Mouse (Mus musculus) MEL (cell line): ENCODE results near the gene Pard3.

Experiments
- BHLHE40 ChIP-seq: IDR thresholded peaks from 2 replicates; pipeline ENCODE4 v1.6.1; 2012; ENCODE audit warnings: low read depth, mild to moderate bottlenecking, inconsistent platforms, low read length, improper control_type of control experiment, borderline replicate concordance
- CHD1 ChIP-seq: IDR thresholded peaks from 2 replicates; pipeline ENCODE4 v1.6.1; 2012; ENCODE audit warnings: low read depth, mild to moderate bottlenecking, inconsistent platforms, low read length, improper control_type of control experiment
- EP300 ChIP-seq, 2 experiments: IDR thresholded peaks; 2 replicates each; pipeline ENCODE4 v1.6.1; 2011; ENCODE audit warnings: improper control_type of control experiment in 2 of 2, low read length in 2 of 2, low read depth in 1 of 2, mild to moderate bottlenecking in 1 of 2
- HCFC1 ChIP-seq: IDR thresholded peaks from 2 replicates; pipeline ENCODE4 v1.6.1; 2012; ENCODE audit warnings: low read depth, mild to moderate bottlenecking, inconsistent platforms, low read length, improper control_type of control experiment, moderate library complexity
- MAZ ChIP-seq: IDR thresholded peaks from 2 replicates; pipeline ENCODE4 v1.6.1; 2012; ENCODE audit warnings: low read depth, mild to moderate bottlenecking, inconsistent platforms, low read length, improper control_type of control experiment
- POLR2A ChIP-seq, 2 experiments: IDR thresholded peaks; 2 replicates each; pipeline ENCODE4 v1.6.1; 2011 to 2012; ENCODE audit warnings: low read length in 2 of 2, mild to moderate bottlenecking in 2 of 2, control low read depth in 1 of 2, improper control_type of control experiment in 1 of 2, low read depth in 1 of 2, moderate library complexity in 1 of 2; ENCODE audit not compliant: control insufficient read depth in 1 of 2, insufficient read depth in 1 of 2, poor library complexity in 1 of 2
- POLR2AphosphoS5 ChIP-seq: IDR thresholded peaks from 2 replicates; pipeline ENCODE4 v1.6.1; 2012; ENCODE audit warnings: low read depth, borderline replicate concordance, mild to moderate bottlenecking, inconsistent platforms, low read length, moderate library complexity, mixed read lengths
- TBP ChIP-seq: IDR thresholded peaks from 2 replicates; pipeline ENCODE4 v1.8.0; 2011; ENCODE audit warnings: low read depth, low read length, improper control_type of control experiment
- TCF12 ChIP-seq: IDR thresholded peaks from 2 replicates; pipeline ENCODE4 v1.6.1; 2014; ENCODE audit warnings: low read depth, mild to moderate bottlenecking, inconsistent platforms, low read length, improper control_type of control experiment, moderate library complexity

DNA sequence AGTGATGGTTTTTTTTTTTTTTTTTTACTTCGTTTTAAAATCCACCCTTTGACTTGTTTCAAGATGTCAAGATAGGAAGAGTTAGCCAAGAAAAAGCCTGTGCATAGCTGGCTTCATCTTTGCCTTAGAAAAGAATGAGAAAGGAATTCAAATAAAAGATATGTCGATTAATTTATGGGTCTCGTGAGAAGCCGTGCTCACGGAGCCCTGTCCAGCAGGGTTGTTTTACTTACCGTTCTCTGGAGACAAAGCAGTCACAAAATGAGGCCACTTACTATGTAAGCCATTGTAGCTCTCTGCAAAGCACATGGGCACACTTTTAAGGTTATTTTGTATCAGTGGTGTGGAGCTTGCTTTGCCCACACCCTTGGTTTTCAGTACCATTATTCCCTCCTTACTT lies 128.1 kb downstream of the Pard3 start:
- TF ChIP-seq TBP: no peak
- TF ChIP-seq POLR2A (IDR thresholded peaks at IDR 0.05; ENCODE audit: control insufficient read depth in 1 of 2, insufficient read depth in 1 of 2, low read depth in 1 of 2, low read length in 2 of 2, poor library complexity in 1 of 2): no peak
- no peak for TF ChIP-seq BHLHE40
- no peak for TF ChIP-seq POLR2AphosphoS5
- no peak for TF ChIP-seq CHD1
- no peak for TF ChIP-seq TCF12
- no peak for TF ChIP-seq HCFC1
- TF ChIP-seq EP300 (IDR thresholded peaks at IDR 0.05; ENCODE audit: low read depth in 1 of 2, low read length in 2 of 2): no peak
- no peak for TF ChIP-seq MAZ
